Mouse (Mus musculus) T-helper 2 cell (primary cell): ENCODE results near the gene Gtf2h2.
"Not testable (repeated sequence)": the region's sequence is repeated elsewhere in the genome, so short reads cannot be mapped to it uniquely, and the experiment has no call there.

Experiments used
- in situ Hi-C: fragments of 300-600 bp; cut with MboI, MseI; formaldehyde crosslinking; loops from one replicate; pipeline ENCODE4 v1.15.1; 2025; ENCODE audit warnings: high pct_unique_total_duplicates

The Gtf2h2 gene

GRCm38 (mm10) chr13:100491623-100492022 lies 756 bp downstream of the Gtf2h2 start:
- in situ Hi-C loops = loop anchor here (5.0 to 25.0 kb wide), 2 partner anchors 96 to 454 kb away; no protein-coding TSS in a partner anchor

DNA sequence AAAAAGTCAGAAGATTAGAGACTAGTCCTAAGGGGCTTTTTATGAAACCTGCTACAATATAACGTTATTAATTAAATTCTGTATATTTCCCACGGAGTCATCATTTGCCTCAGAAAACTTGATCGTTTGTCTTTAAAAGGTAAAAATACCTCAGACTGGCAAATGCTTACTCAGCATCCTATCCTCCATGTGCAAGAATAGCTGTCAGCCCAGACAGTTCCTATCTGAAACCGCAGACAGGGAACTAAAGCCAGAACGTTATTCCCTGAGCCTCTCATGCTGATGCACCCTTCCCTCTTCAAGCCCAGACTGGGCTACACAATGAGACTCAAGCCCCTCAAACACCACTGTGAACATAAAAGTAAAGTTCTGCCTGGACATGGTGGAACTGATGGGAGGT lies 2.0 kb downstream of the Gtf2h2 start:
- in situ Hi-C loops = loop anchor here (5.0 to 25.0 kb wide), 2 partner anchors 97 to 453 kb away; no protein-coding TSS in a partner anchor

- in situ Hi-C loops = loop anchor here (25.0 kb wide), 1 partner anchor 446 kb away; no protein-coding TSS in a partner anchor
Measured at GRCm38 (mm10) chr13:100483610-100484009, 8.8 kb downstream of the Gtf2h2 start.

DNA sequence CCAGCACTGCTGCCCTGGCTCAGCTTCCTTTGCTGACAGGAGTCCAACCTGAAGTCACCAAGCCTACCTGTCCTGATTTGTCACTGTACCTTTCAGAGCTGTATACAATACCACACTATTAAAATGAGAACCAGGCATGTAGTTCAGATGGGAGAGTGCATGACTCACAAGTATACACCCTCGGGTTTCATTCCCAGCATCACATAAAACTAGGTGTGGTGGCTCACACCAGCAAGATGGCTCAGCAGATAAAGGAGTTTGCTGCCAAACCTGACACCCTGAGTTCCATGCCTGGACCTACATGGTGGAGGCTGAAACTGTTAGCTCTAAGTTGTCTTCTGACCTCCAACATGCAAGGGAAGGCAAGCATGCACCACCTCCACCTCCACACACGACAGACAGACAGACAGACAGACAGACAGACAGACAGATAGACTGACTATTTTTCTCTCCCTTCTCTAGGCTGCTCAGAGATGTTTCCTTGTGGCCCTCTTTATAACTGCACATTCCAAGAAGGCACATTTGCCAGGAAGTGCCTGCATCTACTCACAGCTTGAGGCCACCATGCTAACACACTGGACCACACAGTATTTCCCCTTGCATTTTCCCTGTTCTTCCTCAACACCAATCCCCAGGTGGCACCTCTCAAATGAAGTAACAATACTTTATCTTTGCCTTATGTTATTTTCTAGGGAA lies 28.7 kb downstream of the Gtf2h2 start:
- in situ Hi-C loops = loop anchor here (25.0 kb wide), 1 partner anchor 1849 kb away; no protein-coding TSS in a partner anchor

- in situ Hi-C loops = loop anchor here (25.0 kb wide), 1 partner anchor 1851 kb away; no protein-coding TSS in a partner anchor
Measured at GRCm38 (mm10) chr13:100461336-100461735, 31.0 kb downstream of the Gtf2h2 start.

- in situ Hi-C loops = loop anchor here (25.0 kb wide), 1 partner anchor 1860 kb away; no protein-coding TSS in a partner anchor
Measured at GRCm38 (mm10) chr13:100452415-100453127, 39.8 kb downstream of the Gtf2h2 start, which contains the start of gene Naip1. TSS of gene Naip1 (minus strand) at chr13:100452869.

DNA sequence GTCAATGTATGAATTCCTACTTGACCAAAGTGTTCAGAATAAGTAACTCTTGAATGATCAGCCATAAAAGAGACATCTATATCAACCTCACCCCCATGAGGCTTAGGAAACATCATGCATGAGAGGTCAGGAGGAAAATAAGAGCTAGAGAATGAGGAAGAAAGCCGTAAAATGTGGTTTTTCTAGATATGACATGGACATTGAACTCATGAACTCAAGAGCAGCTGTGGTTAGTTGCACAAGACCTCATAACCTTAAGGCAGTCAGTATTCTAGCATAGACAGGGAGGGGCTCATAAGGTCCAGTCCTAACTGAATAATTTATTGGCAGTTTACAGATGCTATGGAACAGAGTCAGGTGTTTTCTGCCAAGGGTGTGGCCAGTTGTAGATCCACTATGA lies 42.9 kb downstream of the Gtf2h2 start:
- in situ Hi-C loops = no loop called here

- in situ Hi-C loops = no loop called here
Measured at GRCm38 (mm10) chr13:100440116-100440515, 52.3 kb downstream of the Gtf2h2 start.

DNA sequence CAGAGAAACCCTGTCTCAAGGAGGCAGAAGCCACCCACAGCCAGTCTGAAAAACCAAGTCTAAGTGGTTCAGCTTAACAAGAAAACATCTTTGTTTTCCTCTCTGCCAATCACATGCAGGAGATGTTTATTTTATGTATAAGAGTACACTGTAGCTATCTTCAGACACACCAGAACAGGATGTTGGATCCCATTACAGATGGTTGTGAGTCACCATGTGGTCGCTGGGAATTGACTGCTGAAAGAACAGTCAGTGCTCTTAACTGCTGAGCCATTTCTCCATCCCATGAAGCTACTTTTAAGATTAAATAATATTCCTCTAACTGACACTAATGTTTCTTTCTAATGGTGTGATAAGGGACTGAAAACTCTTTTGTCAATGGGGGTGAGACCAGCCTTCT lies 53.7 kb downstream of the Gtf2h2 start:
- in situ Hi-C loops = no loop called here

- in situ Hi-C loops = no loop called here
Measured at GRCm38 (mm10) chr13:100437322-100437825, 55.0 kb downstream of the Gtf2h2 start.

DNA sequence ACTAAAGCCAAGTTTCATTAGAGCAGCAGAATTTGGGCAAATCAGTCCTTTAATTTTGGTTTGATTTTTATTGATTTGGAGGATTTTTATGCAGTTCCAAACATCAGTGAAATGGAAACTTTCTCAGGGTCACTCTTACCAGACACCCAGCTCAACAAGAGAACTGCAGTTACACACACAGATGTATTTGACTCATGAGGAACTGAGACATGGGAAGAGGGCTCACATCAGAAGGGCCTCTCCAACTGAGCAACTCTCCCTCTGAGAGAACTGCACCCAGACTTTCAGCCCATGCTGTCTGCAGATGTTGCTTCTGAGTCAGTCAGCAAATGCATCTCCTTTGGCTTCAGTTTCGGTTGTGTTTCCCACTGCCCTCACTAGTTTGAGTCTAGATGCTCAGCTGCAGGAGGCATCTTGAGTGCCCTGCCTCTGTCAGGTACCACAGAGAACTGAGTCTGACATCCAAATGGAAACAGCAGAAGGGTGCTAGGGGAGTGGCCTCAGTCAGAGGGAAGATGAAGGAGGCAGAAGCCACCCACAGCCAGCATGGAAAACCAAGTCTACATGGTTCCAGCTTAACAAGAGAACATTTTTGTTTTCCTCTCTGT lies 55.7 kb downstream of the Gtf2h2 start:
- in situ Hi-C loops = not testable (repeated sequence)

GRCm38 (mm10) chr13:100419958-100420357 lies 72.4 kb downstream of the Gtf2h2 start:
- in situ Hi-C loops = not testable (repeated sequence)

DNA sequence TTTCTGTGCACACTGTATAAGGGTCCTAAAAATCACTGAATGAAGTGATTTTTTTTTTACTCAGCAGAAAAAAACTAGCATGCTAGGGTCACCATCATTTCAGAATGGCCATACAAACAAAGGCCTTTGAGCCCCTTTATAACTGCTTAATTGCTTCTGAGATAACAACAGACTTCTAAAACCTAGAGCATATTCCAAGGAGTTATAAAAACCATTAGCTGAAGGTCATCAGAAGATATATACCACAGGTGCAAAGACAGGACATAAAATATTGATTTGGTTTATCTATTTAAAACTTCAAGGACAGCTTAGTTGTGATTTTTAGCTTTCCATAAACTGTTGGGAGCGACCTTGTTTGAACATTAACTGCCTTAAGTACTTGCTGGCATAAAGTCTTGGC lies 78.0 kb downstream of the Gtf2h2 start:
- in situ Hi-C loops = no loop called here
